Mouse (Mus musculus) midbrain, embryonic 13.5 days (tissue): ENCODE data around the gene Arhgap8. TPM values are rescaled to one million over a fixed set of nuclear protein-coding genes. Genes with fewer than 3 reads are reported as not detected.
"Not testable (repeated sequence)": the region's sequence is repeated elsewhere in the genome, so short reads cannot be mapped to it uniquely, and the experiment has no call there.

ENCODE experiments used
- ATAC-seq: fragments of 200-750 bp; cut with Nextera tagmentation; 2 replicates; pipeline ENCODE4 v1.8.0; 2017; ENCODE audit warnings: mild to moderate bottlenecking, moderate TSS enrichment, moderate library complexity
- H3K27ac ChIP-seq: fragments of 300-500 bp; sonication (generic); 2 replicates; pipeline ENCODE4 v1.5.1; 2015; ENCODE audit warnings: inconsistent platforms, mild to moderate bottlenecking, moderate library complexity
- H3K27me3 ChIP-seq: fragments of 300-500 bp; sonication (generic); 2 replicates; pipeline ENCODE4 v1.6.1; 2015; ENCODE audit warnings: mild to moderate bottlenecking, inconsistent platforms
- H3K36me3 ChIP-seq: fragments of 300-500 bp; sonication (generic); 2 replicates; pipeline ENCODE4 v1.6.1; 2015; ENCODE audit warnings: mild to moderate bottlenecking, inconsistent platforms
- H3K4me1 ChIP-seq: fragments of 300-500 bp; sonication (generic); replicated peaks from 2 replicates; pipeline ENCODE4 v1.6.1; 2015; ENCODE audit warnings: inconsistent platforms
- H3K4me2 ChIP-seq: fragments of 300-500 bp; sonication (generic); replicated peaks from 2 replicates; pipeline ENCODE4 v1.6.1; 2015; ENCODE audit warnings: moderate library complexity, mild to moderate bottlenecking, inconsistent platforms
- H3K4me3 ChIP-seq: fragments of 300-500 bp; sonication (generic); replicated peaks from 2 replicates; pipeline ENCODE4 v1.5.1; 2015; ENCODE audit warnings: mild to moderate bottlenecking, inconsistent platforms
- H3K9ac ChIP-seq: fragments of 300-500 bp; sonication (generic); replicated peaks from 2 replicates; pipeline ENCODE4 v1.6.1; 2015; ENCODE audit warnings: mild to moderate bottlenecking, inconsistent platforms
- H3K9me3 ChIP-seq: fragments of 300-500 bp; sonication (generic); 2 replicates; pipeline ENCODE4 v1.6.1; 2016; ENCODE audit warnings: mild to moderate bottlenecking, inconsistent platforms
- WGBS: fragments of 180-500 bp; shearing (Covaris S2); methylation state at CpG from one replicate; pipeline ENCODE4 v1.1.7; 2015; 5-methylcytosine and 5-hydroxymethylcytosine counted together
- polyA plus RNA-seq: library from polyadenylated mRNA; unstranded; fragments of >200 nt; fragmentation: Nextera tagmentation; extraction: Ambion mirVana; gene quantifications from 2 replicates; pipeline ENCODE4 v1.2.1, GENCODE M21; 2015

The Arhgap8 gene
- polyA plus RNA-seq, 1 experiment from 2014 or later: 0.61 TPM

DNA sequence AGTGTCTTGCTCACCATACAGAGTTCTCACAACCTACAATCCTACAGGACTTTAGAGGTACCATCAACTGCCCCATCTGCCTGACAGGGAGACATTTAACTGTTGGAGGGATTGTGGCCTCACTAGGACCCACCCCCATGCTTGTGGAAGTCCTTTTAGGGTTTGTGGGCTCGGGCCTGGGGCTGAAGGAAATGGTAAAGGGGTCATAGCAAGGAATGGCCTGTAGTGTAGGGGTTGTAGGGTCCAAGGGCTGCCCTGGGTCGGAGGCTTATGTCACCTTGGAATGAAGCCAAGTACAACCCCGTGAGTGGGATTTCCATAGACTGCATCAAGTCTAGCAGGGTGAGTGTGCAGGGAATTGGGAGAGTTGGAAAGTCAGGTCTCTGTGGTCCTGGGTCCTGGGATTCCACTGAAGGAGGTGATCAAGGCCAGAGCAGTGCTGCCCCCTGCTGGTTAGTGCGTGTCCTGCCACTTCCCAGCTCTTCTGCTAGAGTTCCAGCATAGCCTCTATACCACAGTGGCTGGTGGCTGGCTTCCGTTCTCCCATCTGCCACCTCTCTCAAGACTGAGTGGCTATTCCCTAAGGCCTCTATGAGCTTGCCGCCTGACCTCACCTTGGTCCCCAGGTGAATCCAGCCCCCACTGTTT lies 19.6 kb upstream of the Arhgap8 start:
- Histone ChIP-seq H3K9me3 (no peaks in the 10 kb centered on the region), H3K27ac (no peak overlapping the region), H3K9ac (no peak overlapping the region), H3K4me1 (no peaks in the 10 kb centered on the region), H3K4me3 (no peak overlapping the region), H3K27me3 (no peaks in the 10 kb centered on the region), H3K36me3 (0 out of 2 replicates have a peak, but pooled peaks cover 4% of the 10 kb centered on the region), H3K4me2 (no peak overlapping the region)
- no peak for ATAC-seq
- 54% methylated on average over 6 of the region's 6 CpGs for WGBS

GRCm38 (mm10) chr15:84701947-84702346 lies 17.9 kb upstream of the Arhgap8 start:
- 38% methylated on average over 4 of the region's 4 CpGs for WGBS
- no peak for ATAC-seq
- Histone ChIP-seq H3K9ac (no peak overlapping the region), H3K4me2 (no peak overlapping the region), H3K36me3 (0 out of 2 replicates have a peak, but pooled peaks cover 4% of the 10 kb centered on the region), H3K4me3 (no peak overlapping the region), H3K27ac (no peak overlapping the region), H3K9me3 (no peaks in the 10 kb centered on the region), H3K4me1 (no peaks in the 10 kb centered on the region), H3K27me3 (no peaks in the 10 kb centered on the region)

DNA sequence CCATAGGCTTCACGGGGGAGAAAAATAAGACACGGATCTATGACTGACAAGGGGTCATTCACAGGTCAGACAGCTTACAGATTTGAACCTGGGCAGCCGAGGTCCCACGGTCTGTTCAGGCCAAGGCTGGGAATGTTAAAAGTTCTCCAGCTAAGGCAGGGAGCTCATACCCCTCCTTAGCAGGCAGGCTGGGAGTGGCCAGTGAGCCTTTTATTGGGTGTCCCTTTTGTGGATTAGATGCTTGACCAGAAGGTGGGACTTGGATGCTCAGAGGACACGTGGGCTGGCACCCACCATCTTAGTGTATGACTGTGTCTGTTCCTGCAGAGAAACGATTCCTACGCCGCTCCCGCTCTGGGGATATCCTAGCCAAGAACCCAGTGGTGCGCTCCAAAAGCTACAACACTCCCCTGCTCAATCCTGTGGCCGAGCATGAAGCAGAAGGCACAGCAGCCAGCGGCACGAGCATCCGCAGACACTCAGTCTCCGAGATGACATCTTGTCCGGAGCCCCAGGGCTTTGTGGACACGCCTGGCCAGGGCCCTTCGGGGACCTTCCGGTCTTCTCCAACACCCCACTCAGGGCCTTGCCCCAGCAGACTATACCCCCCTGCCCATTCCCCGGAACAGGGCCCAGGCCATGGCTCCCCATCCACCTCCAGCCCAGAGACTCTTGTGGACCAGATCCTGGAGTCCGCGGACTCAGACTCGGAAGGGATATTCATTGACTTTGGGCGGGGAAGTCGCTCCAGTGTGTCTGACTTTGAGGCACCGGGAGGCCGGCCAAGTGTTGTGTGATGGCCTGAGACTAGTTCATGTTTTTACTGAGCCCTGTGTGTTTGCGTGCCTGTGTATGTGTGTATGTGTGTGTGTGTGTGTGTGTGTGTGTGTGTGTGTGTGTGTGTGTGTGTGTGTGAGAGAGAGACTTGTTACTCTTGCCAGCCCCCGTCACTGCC lies 17.2 kb upstream of the Arhgap8 start:
- Histone ChIP-seq H3K4me2 (no peak overlapping the region), H3K36me3 (0 out of 2 replicates have a peak, but pooled peaks cover 4% of the 10 kb centered on the region), H3K4me3 (no peak overlapping the region), H3K4me1 (no peaks in the 10 kb centered on the region), H3K27me3 (no peaks in the 10 kb centered on the region), H3K9ac (no peak overlapping the region), H3K27ac (no peak overlapping the region), H3K9me3 (no peaks in the 10 kb centered on the region)
- ATAC-seq: peak; percentile 14; the same call in 1 of the 2 replicates
- 88% methylated on average over 29 of the region's 29 CpGs for WGBS

- 0 out of 2 replicates have a peak, but pooled peaks cover 3% of the 10 kb centered on the region for H3K36me3 ChIP-seq
- ATAC-seq: no peak
- H3K9ac ChIP-seq: no peak overlapping the region
- no peak overlapping the region for H3K4me2 ChIP-seq
- no peaks in the 10 kb centered on the region for H3K4me1 ChIP-seq
- 87% methylated on average over 7 of the region's 7 CpGs for WGBS
- H3K4me3 ChIP-seq: no peak overlapping the region
- H3K27me3 ChIP-seq: no peaks in the 10 kb centered on the region
- H3K27ac ChIP-seq: no peak overlapping the region
- H3K9me3 ChIP-seq: no peaks in the 10 kb centered on the region
These were observed 15.9 kb upstream of the Arhgap8 start for GRCm38 (mm10) chr15:84703992-84704391.

- Histone ChIP-seq H3K36me3 (no peaks in the 10 kb centered on the region), H3K4me2 (no peak overlapping the region), H3K4me1 (no peaks in the 10 kb centered on the region), H3K27me3 (no peaks in the 10 kb centered on the region), H3K9ac (no peak overlapping the region), H3K4me3 (no peak overlapping the region), H3K27ac (no peak overlapping the region), H3K9me3 (no peaks in the 10 kb centered on the region)
- ATAC-seq: no peak
- 88% methylated on average over 6 of the region's 6 CpGs for WGBS
These were observed 14.4 kb upstream of the Arhgap8 start for GRCm38 (mm10) chr15:84705351-84705901.

- H3K9ac ChIP-seq: no peak overlapping the region
- ATAC-seq: no peak
- no peaks in the 10 kb centered on the region for H3K4me1 ChIP-seq
- H3K4me2 ChIP-seq: no peak overlapping the region
- H3K27ac ChIP-seq: no peak overlapping the region
- H3K36me3 ChIP-seq: no peaks in the 10 kb centered on the region
- H3K9me3 ChIP-seq: no peaks in the 10 kb centered on the region
- H3K4me3 ChIP-seq: no peak overlapping the region
- WGBS: 88% methylated on average over 5 of the region's 6 CpGs
- 0 out of 2 replicates have a peak, but pooled peaks cover 5% of the 10 kb centered on the region for H3K27me3 ChIP-seq
These were observed 12.8 kb upstream of the Arhgap8 start for GRCm38 (mm10) chr15:84706983-84707619.

- Histone ChIP-seq H3K9ac (no peak overlapping the region), H3K4me1 (peaks cover 8% of the 10 kb centered on the region; the same call in 1 of the 2 replicates), H3K4me3 (no peak overlapping the region), H3K9me3 (no peaks in the 10 kb centered on the region), H3K4me2 (no peak overlapping the region), H3K36me3 (no peaks in the 10 kb centered on the region), H3K27ac (no peak overlapping the region), H3K27me3 (0 out of 2 replicates have a peak, but pooled peaks cover 8% of the 10 kb centered on the region)
- WGBS: 68% methylated on average over 14 of the region's 14 CpGs
- ATAC-seq: no peak
These were observed 7.1 kb upstream of the Arhgap8 start for GRCm38 (mm10) chr15:84712566-84713405.

- 0% methylated on average over 17 of the region's 17 CpGs for WGBS
- peak; percentile 55; the same call in 1 of the 2 replicates for ATAC-seq
- H3K4me3 ChIP-seq: peak overlapping the region; percentile 20; the same call in 1 of the 2 replicates
- no peaks in the 10 kb centered on the region for H3K36me3 ChIP-seq
- peak overlapping the region; percentile 48 for H3K4me2 ChIP-seq
- H3K27ac ChIP-seq: peak overlapping the region; percentile 69
- H3K27me3 ChIP-seq: peaks cover 25% of the 10 kb centered on the region
- no peaks in the 10 kb centered on the region for H3K9me3 ChIP-seq
- peaks cover 10% of the 10 kb centered on the region for H3K4me1 ChIP-seq
- peak overlapping the region; percentile 49; the same call in 1 of the 2 replicates for H3K9ac ChIP-seq
These were observed 5.1 kb upstream of the Arhgap8 start for GRCm38 (mm10) chr15:84714730-84715129.

DNA sequence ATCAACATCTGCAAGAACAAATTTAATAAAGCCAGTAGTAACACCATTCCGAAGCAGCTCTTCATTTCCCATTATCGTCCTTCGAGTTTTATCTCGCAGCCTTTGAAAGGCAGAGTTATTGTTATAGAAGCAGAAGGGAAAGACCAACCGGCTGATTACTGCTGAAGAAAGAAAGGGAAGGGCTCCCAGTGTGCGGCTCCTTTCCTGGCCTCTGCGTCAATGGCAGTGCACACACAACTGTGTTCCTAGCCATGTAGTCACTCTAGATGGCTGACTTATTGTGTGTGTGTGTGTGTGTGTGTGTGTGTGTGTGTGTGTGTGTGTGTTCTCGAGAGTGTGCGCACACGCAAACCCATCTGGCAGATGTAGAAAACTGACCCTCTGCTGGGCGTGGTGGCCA lies 4.7 kb upstream of the Arhgap8 start:
- Histone ChIP-seq H3K27me3 (peaks cover 29% of the 10 kb centered on the region), H3K4me2 (peak overlapping the region; percentile 48), H3K9me3 (no peaks in the 10 kb centered on the region), H3K4me3 (peak overlapping the region; percentile 20; the same call in 1 of the 2 replicates), H3K27ac (peak overlapping the region; percentile 69), H3K36me3 (no peaks in the 10 kb centered on the region), H3K4me1 (peaks cover 14% of the 10 kb centered on the region), H3K9ac (peak overlapping the region; percentile 49; the same call in 1 of the 2 replicates)
- 39% methylated on average over 11 of the region's 11 CpGs for WGBS
- 0 out of 2 replicates have a peak, but pooled peaks have one; percentile 25 for ATAC-seq

GRCm38 (mm10) chr15:84717570-84718270 lies 2.1 kb upstream of the Arhgap8 start:
- not testable (repeated sequence) for H3K9ac ChIP-seq, H3K4me2 ChIP-seq, H3K9me3 ChIP-seq, ATAC-seq, H3K36me3 ChIP-seq, H3K27ac ChIP-seq, H3K4me3 ChIP-seq
- Histone ChIP-seq H3K4me1 (peaks cover 22% of the 10 kb centered on the region), H3K27me3 (peaks cover 43% of the 10 kb centered on the region)
- 69% methylated on average over 6 of the region's 6 CpGs for WGBS
